Mouse (Mus musculus) liver, embryonic 15.5 days (tissue): ENCODE data around the gene Gm5728. TPM values are rescaled to one million over a fixed set of nuclear protein-coding genes. Genes with fewer than 3 reads are reported as not detected.
"Not testable (repeated sequence)": the region's sequence is repeated elsewhere in the genome, so short reads cannot be mapped to it uniquely, and the experiment has no call there.

Experiments
- ATAC-seq: fragments of 200-750 bp; cut with Nextera tagmentation; 2 replicates; pipeline ENCODE4 v1.8.0; 2017; ENCODE audit warnings: moderate number of reproducible peaks, mild to moderate bottlenecking, moderate library complexity; ENCODE audit not compliant: insufficient read depth
- H3K27ac ChIP-seq: fragments of 300-500 bp; sonication (generic); replicated peaks from 2 replicates; pipeline ENCODE4 v1.5.1; 2015; ENCODE audit warnings: mild to moderate bottlenecking, inconsistent platforms
- H3K27me3 ChIP-seq: fragments of 300-500 bp; sonication (generic); 2 replicates; pipeline ENCODE4 v1.6.1; 2015; ENCODE audit warnings: mild to moderate bottlenecking, inconsistent platforms
- H3K36me3 ChIP-seq: fragments of 300-500 bp; sonication (generic); replicated peaks from 2 replicates; pipeline ENCODE4 v1.6.1; 2015; ENCODE audit warnings: moderate library complexity, mild to moderate bottlenecking, inconsistent platforms
- H3K4me1 ChIP-seq: fragments of 300-500 bp; sonication (generic); replicated peaks from 2 replicates; pipeline ENCODE4 v1.6.1; 2015; ENCODE audit warnings: inconsistent platforms
- H3K4me2 ChIP-seq: fragments of 300-500 bp; sonication (generic); 2 replicates; pipeline ENCODE4 v1.6.1; 2015; ENCODE audit warnings: moderate library complexity, mild to moderate bottlenecking, inconsistent platforms
- H3K4me3 ChIP-seq: fragments of 300-500 bp; sonication (generic); replicated peaks from 2 replicates; pipeline ENCODE4 v1.5.1; 2015; ENCODE audit warnings: mild to moderate bottlenecking, inconsistent platforms
- H3K9ac ChIP-seq: fragments of 300-500 bp; sonication (generic); 2 replicates; pipeline ENCODE4 v1.6.1; 2015; ENCODE audit warnings: moderate library complexity, mild to moderate bottlenecking, inconsistent platforms
- H3K9me3 ChIP-seq: fragments of 300-500 bp; sonication (generic); replicated peaks from 2 replicates; pipeline ENCODE4 v1.6.1; 2016; ENCODE audit warnings: inconsistent platforms
- WGBS: fragments of 180-500 bp; shearing (Covaris S2); methylation state at CpG from one replicate; pipeline ENCODE4 v1.1.7; 2015; ENCODE audit warnings: mixed read lengths; ENCODE audit not compliant: insufficient replicate concordance; 5-methylcytosine and 5-hydroxymethylcytosine counted together
- polyA plus RNA-seq: library from polyadenylated mRNA; unstranded; fragments of >200 nt; fragmentation: Nextera tagmentation; extraction: Ambion mirVana; gene quantifications from 2 replicates; pipeline ENCODE4 v1.2.1, GENCODE M21; 2015

Gene Gm5728
- not detected in 2 replicates for polyA plus RNA-seq

- not testable (repeated sequence) for H3K36me3 ChIP-seq, H3K9ac ChIP-seq, H3K4me2 ChIP-seq, ATAC-seq, H3K4me3 ChIP-seq, H3K27ac ChIP-seq, H3K27me3 ChIP-seq, H3K4me1 ChIP-seq, H3K9me3 ChIP-seq
- WGBS: no CpG with 5 or more reads among the region's 1 CpGs
These were observed at the start of gene Gm5728 for GRCm38 (mm10) chr7:20375310-20375709. Gene Gm5728 (minus strand): TSS chr7:20375410.

DNA sequence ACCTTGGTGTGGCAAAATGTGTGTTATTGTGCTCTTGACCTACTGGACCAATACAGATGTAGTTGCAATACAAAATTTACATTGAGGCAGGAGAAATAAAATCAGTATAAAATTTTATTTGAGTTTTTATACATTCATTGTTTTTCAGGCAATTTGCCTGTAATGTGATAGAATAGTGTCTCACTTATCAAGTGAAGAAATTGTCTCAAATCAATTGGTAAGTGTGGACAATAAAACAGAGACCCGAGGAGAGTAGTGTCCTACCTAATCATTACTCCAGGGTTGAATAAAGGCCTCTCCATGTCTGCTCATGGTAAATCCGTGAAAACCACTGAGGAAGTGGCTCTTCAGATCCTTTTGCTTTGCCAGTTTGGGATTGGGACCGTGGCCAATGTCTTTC is 42.4 kb upstream of the Gm5728 start, which contains the start of gene Vmn1r100:
Vmn1r100 (plus strand) TSS at position 301 of the 400 bp plus-strand sequence.
- H3K4me1 ChIP-seq, H3K9ac ChIP-seq, H3K4me2 ChIP-seq, H3K9me3 ChIP-seq, H3K4me3 ChIP-seq, H3K36me3 ChIP-seq, H3K27me3 ChIP-seq, H3K27ac ChIP-seq, ATAC-seq: not testable (repeated sequence)
- no CpG with 5 or more reads among the region's 3 CpGs for WGBS

DNA sequence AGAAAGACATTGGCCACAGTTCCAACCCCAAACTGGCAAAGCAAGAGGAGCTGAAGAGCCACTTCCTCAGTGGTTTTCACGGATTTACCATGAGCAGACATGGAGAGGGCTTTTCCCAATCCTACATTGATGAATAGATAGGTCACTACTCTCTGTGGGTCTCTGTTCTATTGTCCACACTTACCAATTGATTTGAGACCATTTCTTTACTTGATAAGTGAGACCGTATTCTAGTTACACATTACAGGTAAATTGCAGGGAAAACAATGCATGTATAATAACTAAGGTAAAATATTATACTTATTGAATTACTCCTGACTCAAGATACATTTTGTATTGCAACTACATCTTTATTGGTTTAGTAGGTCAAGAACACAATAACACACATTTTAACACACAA is 41.2 kb downstream of the Gm5728 start, which contains the start of gene Gm4133:
Gm4133 (minus strand) TSS at position 101 of the 400 bp plus-strand sequence.
- not testable (repeated sequence) for H3K4me1 ChIP-seq, H3K4me3 ChIP-seq, H3K36me3 ChIP-seq, ATAC-seq, H3K27me3 ChIP-seq, H3K9me3 ChIP-seq, H3K4me2 ChIP-seq, H3K27ac ChIP-seq, H3K9ac ChIP-seq
- WGBS: no CpG with 5 or more reads among the region's 2 CpGs

Other genes starting within 250 kb of the Gm5728 start
- gene Vmn1r93, start 236.3 kb downstream of the Gm5728 start, polyA plus RNA-seq: not detected in 2 replicates
- gene Vmn1r94, start 207.0 kb downstream of the Gm5728 start, polyA plus RNA-seq: not detected in 2 replicates
- not detected in 2 replicates for gene Vmn1r95, start 181.7 kb downstream of the Gm5728 start, polyA plus RNA-seq
- gene Gm6164, start 169.8 kb downstream of the Gm5728 start, polyA plus RNA-seq: not detected in 2 replicates
- not detected in 2 replicates for gene Gm4498, start 141.6 kb downstream of the Gm5728 start, polyA plus RNA-seq
- not detected in 2 replicates for gene Gm5890, start 112.6 kb downstream of the Gm5728 start, polyA plus RNA-seq
- not detected in 2 replicates for gene Gm4133, start 41.3 kb downstream of the Gm5728 start, polyA plus RNA-seq
- not detected in 2 replicates for gene Vmn1r100, start 42.5 kb upstream of the Gm5728 start, polyA plus RNA-seq
- not detected in 2 replicates for gene Vmn1r101, start 67.2 kb upstream of the Gm5728 start, polyA plus RNA-seq
- not detected in 2 replicates for gene Gm10670, start 99.5 kb upstream of the Gm5728 start, polyA plus RNA-seq
- gene Vmn1r103, start 135.1 kb upstream of the Gm5728 start, polyA plus RNA-seq: not detected in 2 replicates
- gene Vmn1r104, start 158.4 kb upstream of the Gm5728 start, polyA plus RNA-seq: not detected in 2 replicates
- not detected in 2 replicates for gene Gm5726, start 170.3 kb upstream of the Gm5728 start, polyA plus RNA-seq
- not detected in 2 replicates for gene Gm4141, start 200.8 kb upstream of the Gm5728 start, polyA plus RNA-seq
- not detected in 2 replicates for gene Gm4513, start 223.6 kb upstream of the Gm5728 start, polyA plus RNA-seq